Mouse (Mus musculus) small intestine, adult 2 months (tissue): Measurements from ENCODE around the gene Ankrd6.

ENCODE experiments used
- CTCF ChIP-seq: fragments of 200-500 bp; IDR thresholded peaks from 2 replicates; pipeline ENCODE4 v1.5.1; 2012; ENCODE audit warnings: low read depth, mild to moderate bottlenecking, control low read depth, inconsistent platforms, low read length, moderate library complexity, mixed read lengths; ENCODE audit not compliant: insufficient replicate concordance, insufficient read length; ENCODE audit errors: extremely low read depth
- POLR2A ChIP-seq: fragments of 200-500 bp; IDR thresholded peaks from 2 replicates; pipeline ENCODE4 v1.6.1; 2012; ENCODE audit warnings: low read depth, mild to moderate bottlenecking, control low read depth, inconsistent platforms, low read length, moderate library complexity

GRCm38 (mm10) chr4:32872189-32872749, 78.4 kb downstream of the Ankrd6 start:
- no peak for TF ChIP-seq POLR2A
- no peak for TF ChIP-seq CTCF
